21 mouse cellular contexts compared by ENCODE assay signal in the genomic region with DNA sequence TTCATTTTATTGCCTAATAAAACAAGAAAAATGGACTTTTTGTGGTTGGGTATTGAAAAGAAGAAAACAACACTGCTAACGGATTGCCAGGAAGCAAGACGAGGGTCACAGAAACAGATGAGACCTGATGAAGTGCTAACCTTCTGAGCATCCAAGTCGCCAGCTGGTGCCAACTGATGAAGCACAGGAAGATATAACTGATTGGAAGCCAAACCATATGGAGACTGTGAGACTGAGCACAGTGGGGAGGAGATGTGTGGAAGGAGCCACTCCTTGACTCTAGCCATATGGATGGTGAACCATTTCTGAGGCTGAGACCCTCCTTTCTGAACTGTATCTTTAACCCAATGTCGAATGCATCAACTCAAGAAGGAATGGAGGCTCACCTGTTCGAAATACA. TPM values are rescaled to one million over a fixed set of nuclear protein-coding genes. Genes with fewer than 3 reads are reported as not detected.
DNase-seq lines count a peak whose midpoint lies in the region; ATAC-seq and TF ChIP-seq lines count a peak whose summit lies in the region.
"Had no signal": no experiment of that assay in that cellular context is flagged by ENCODE, and none has a peak within 500 bp of the region (broad histone marks: within the 10 kb centered on the region; RNA-seq: fewer than 3 reads in every experiment).

No protein-coding gene starts in this region.

- ATAC-seq in cerebellum, adult (ENCODE audit: insufficient number of reproducible peaks, low FRiP score, low TSS enrichment) = no peak
- 0 out of 2 replicates have a peak, but pooled peaks have one; percentile 65 for ATAC-seq in hindbrain, embryonic 16.5 days
- ATAC-seq in midbrain, postnatal 0 days (ENCODE audit: low FRiP score) = no peak
- ATAC-seq in midbrain, embryonic 11.5 days (ENCODE audit: low FRiP score) = no peak
- ATAC-seq: CD4-positive, CD25-positive, alpha-beta regulatory T cell, adult 4 months; forebrain, postnatal 0 days; intestine, embryonic 16.5 days had no signal

- no peaks in the 10 kb centered on the region for H3K27me3 ChIP-seq in hindbrain, embryonic 16.5 days (replicated peaks; ENCODE audit: control insufficient read depth, insufficient read depth, low read length)
- H3K27me3 ChIP-seq in hindbrain, embryonic 10.5 days (ENCODE audit: insufficient read depth, poor library complexity, severe bottlenecking) = no peaks in the 10 kb centered on the region
- no peaks in the 10 kb centered on the region for H3K27me3 ChIP-seq in midbrain, postnatal 0 days (ENCODE audit: insufficient read depth, low read length)
- H3K27me3 ChIP-seq in midbrain, embryonic 11.5 days (ENCODE audit: control insufficient read depth, insufficient read depth, low read length) = no peaks in the 10 kb centered on the region
- H3K27me3 ChIP-seq: embryonic facial prominence, embryonic 12.5 days; heart, embryonic 13.5 days; hindbrain, embryonic 12.5 days had no signal

- no peaks in the 10 kb centered on the region for H3K4me1 ChIP-seq in hindbrain, embryonic 16.5 days (ENCODE audit: control insufficient read depth, insufficient read depth, low read depth, low read length)
- no peaks in the 10 kb centered on the region for H3K4me1 ChIP-seq in hindbrain, embryonic 10.5 days (replicated peaks)
- H3K4me1 ChIP-seq in midbrain, postnatal 0 days (ENCODE audit: insufficient read depth, low read length) = no peaks in the 10 kb centered on the region
- H3K4me1 ChIP-seq in midbrain, embryonic 11.5 days (ENCODE audit: control insufficient read depth, insufficient read depth, low read length) = no peaks in the 10 kb centered on the region
- H3K4me1 ChIP-seq: embryonic facial prominence, embryonic 12.5 days; heart, embryonic 13.5 days; hindbrain, embryonic 12.5 days had no signal

- no peak overlapping the region for H3K4me2 ChIP-seq in hindbrain, embryonic 16.5 days (ENCODE audit: low read length)
- H3K4me2 ChIP-seq in midbrain, postnatal 0 days (ENCODE audit: low read depth, low read length, poor library complexity, severe bottlenecking) = no peak overlapping the region
- no peak overlapping the region for H3K4me2 ChIP-seq in midbrain, embryonic 11.5 days
- H3K4me2 ChIP-seq: embryonic facial prominence, embryonic 12.5 days; heart, embryonic 13.5 days; hindbrain, embryonic 12.5 days had no signal

- no peaks in the 10 kb centered on the region for H3K9me3 ChIP-seq in hindbrain, embryonic 16.5 days (ENCODE audit: control insufficient read depth, low read length)
- H3K9me3 ChIP-seq in hindbrain, embryonic 10.5 days = no peaks in the 10 kb centered on the region
- H3K9me3 ChIP-seq in midbrain, postnatal 0 days (ENCODE audit: low read length) = no peaks in the 10 kb centered on the region
- no peaks in the 10 kb centered on the region for H3K9me3 ChIP-seq in midbrain, embryonic 11.5 days (ENCODE audit: control insufficient read depth, low read length)
- H3K9me3 ChIP-seq: embryonic facial prominence, embryonic 12.5 days; G1E; heart, embryonic 13.5 days; hindbrain, embryonic 12.5 days had no signal

- TF ChIP-seq CTCF in midbrain, postnatal 0 days (IDR thresholded peaks at IDR 0.05) = no peak

- H3K9ac ChIP-seq in hindbrain, embryonic 16.5 days (ENCODE audit: low read depth, low read length) = no peak overlapping the region
- no peak overlapping the region for H3K9ac ChIP-seq in midbrain, postnatal 0 days (replicated peaks; ENCODE audit: low read length, poor library complexity, severe bottlenecking)
- H3K9ac ChIP-seq in midbrain, embryonic 11.5 days (ENCODE audit: low read length) = no peak overlapping the region
- H3K9ac ChIP-seq: embryonic facial prominence, embryonic 12.5 days; forebrain, postnatal 0 days; heart, embryonic 13.5 days; hindbrain, embryonic 12.5 days had no signal

- peak; percentile 6 for DNase-seq in cerebellum, adult 11-12 months
- DNase-seq in hindbrain, embryonic 10.5 days (ENCODE audit: low spot score) = no peak
- DNase-seq in midbrain, postnatal 0 days (ENCODE audit: low spot score) = peak; percentile 71
- DNase-seq in midbrain, embryonic 11.5 days (ENCODE audit: low spot score, missing footprints) = no peak
- peak; percentile 49 to 54 for DNase-seq in cerebellum, postnatal 36 days
- DNase-seq in adrenal gland, adult 18-20 months (ENCODE audit: low spot score in 2 of 2) = no peak
- DNase-seq: adrenal gland, postnatal 10 days; B cell, adult 2 months; forebrain, postnatal 0 days; gastrocnemius, postnatal 14 days; heart, postnatal 36 days; kidney, adult 2 months had no signal

- H3K4me3 ChIP-seq in hindbrain, embryonic 16.5 days (ENCODE audit: low read length) = no peak overlapping the region
- H3K4me3 ChIP-seq in hindbrain, embryonic 10.5 days = no peak overlapping the region
- no peak overlapping the region for H3K4me3 ChIP-seq in midbrain, postnatal 0 days (ENCODE audit: low read depth, low read length)
- H3K4me3 ChIP-seq in midbrain, embryonic 11.5 days (ENCODE audit: low read depth, low read length) = no peak overlapping the region
- H3K4me3 ChIP-seq: embryonic facial prominence, embryonic 12.5 days; heart, embryonic 13.5 days; hindbrain, embryonic 12.5 days had no signal

- H3K36me3 ChIP-seq in hindbrain, embryonic 16.5 days (ENCODE audit: control insufficient read depth, insufficient read depth, low read length) = no peaks in the 10 kb centered on the region
- H3K36me3 ChIP-seq in hindbrain, embryonic 10.5 days = no peaks in the 10 kb centered on the region
- H3K36me3 ChIP-seq in midbrain, postnatal 0 days (ENCODE audit: insufficient read depth, low read length) = no peaks in the 10 kb centered on the region
- H3K36me3 ChIP-seq in midbrain, embryonic 11.5 days (ENCODE audit: control insufficient read depth, insufficient read depth, low read length) = no peaks in the 10 kb centered on the region
- H3K36me3 ChIP-seq: embryonic facial prominence, embryonic 12.5 days; G1E; heart, embryonic 13.5 days; hindbrain, embryonic 12.5 days had no signal

- H3K27ac ChIP-seq in hindbrain, embryonic 16.5 days (ENCODE audit: low read depth, low read length) = no peak overlapping the region
- no peak overlapping the region for H3K27ac ChIP-seq in hindbrain, embryonic 10.5 days
- no peak overlapping the region for H3K27ac ChIP-seq in midbrain, postnatal 0 days (ENCODE audit: low read depth, low read length)
- no peak overlapping the region for H3K27ac ChIP-seq in midbrain, embryonic 11.5 days (ENCODE audit: low read depth, low read length)
- H3K27ac ChIP-seq: embryonic facial prominence, embryonic 12.5 days; heart, embryonic 13.5 days; hindbrain, embryonic 12.5 days had no signal

- WGBS in hindbrain, embryonic 16.5 days = 72% methylated on average over 5 of the region's 5 CpGs
- 86% methylated on average over 5 of the region's 5 CpGs for WGBS in hindbrain, embryonic 10.5 days
- 84% methylated on average over 5 of the region's 5 CpGs for WGBS in midbrain, postnatal 0 days
- 78% methylated on average over 5 of the region's 5 CpGs for WGBS in midbrain, embryonic 11.5 days

RNA-seq across cellular contexts. Expression of a gene that starts 57.1 kb away (rescaled TPM):
- 0.08 TPM in 1 of 2 replicates, not detected in the other for polyA plus RNA-seq in hindbrain, embryonic 16.5 days (2015; fragmentation: Nextera tagmentation; extraction: Ambion mirVana)
- polyA plus RNA-seq in hindbrain, embryonic 10.5 days (2016; fragmentation: Nextera tagmentation; extraction: Ambion mirVana) = 0.13 and 0.30 TPM in 2 replicates
- 0.47 and 0.49 TPM in 2 replicates for total RNA-seq in midbrain, postnatal 0 days (2014; rRNA removed)
- polyA plus RNA-seq in midbrain, postnatal 0 days (2015; fragmentation: Nextera tagmentation; extraction: Ambion mirVana) = 0.09 and 0.16 TPM in 2 replicates
- polyA plus RNA-seq in midbrain, embryonic 11.5 days (2014; fragmentation: Nextera tagmentation; extraction: Ambion mirVana) = 0.18 TPM in 1 of 2 replicates, not detected in the other
- total RNA-seq in adrenal gland, adult 18-20 months (2021) = 1 to 10 TPM; 1.0 to 1.8 TPM
- polyA plus RNA-seq: forebrain, embryonic 11.5 days; G1E had no signal

Comparison
In these comparisons a context has a peak if more than half of its experiments do, and no peak if none do; other contexts are left out.
1. DNase-seq: peak in cerebellum, adult 11-12 months (single experiment), midbrain, postnatal 0 days (single experiment) and cerebellum, postnatal 36 days (2 of 2); none in hindbrain, embryonic 10.5 days (single experiment), midbrain, embryonic 11.5 days (single experiment) and adrenal gland, adult 18-20 months (0 of 2).